Mouse (Mus musculus): ENCODE data around the gene Fhl3.

DNA sequence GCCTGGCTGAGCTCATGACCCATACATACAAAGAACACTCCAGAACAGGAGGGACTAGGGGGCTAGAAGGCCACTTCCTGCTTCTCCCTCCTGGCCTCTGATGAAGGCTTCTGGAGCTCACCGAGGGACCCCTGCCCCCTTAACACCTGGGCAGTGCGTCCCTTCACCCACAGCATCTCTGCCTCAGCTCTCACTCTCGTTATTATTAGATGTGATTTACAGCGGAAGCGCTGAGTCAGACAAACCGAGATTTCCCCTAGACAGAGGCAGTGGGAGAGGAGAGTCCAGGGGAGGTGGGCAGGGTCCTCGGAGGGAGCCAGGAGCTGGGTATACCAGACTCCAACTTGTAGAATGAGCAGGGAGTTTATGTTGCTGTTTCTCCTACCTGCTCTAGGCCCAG lies 28.9 kb upstream of the Fhl3 start:
- TF ChIP-seq CTCF (IDR thresholded peaks at IDR 0.05; ENCODE audit: extremely low read depth, insufficient read depth, low read length) (no peak), POLR2A (IDR thresholded peaks at IDR 0.05; ENCODE audit: extremely low read depth, insufficient read depth, low read length) (no peak)
